Mouse (Mus musculus) hindbrain, embryonic 12.5 days (tissue): ENCODE data around the gene Nup210l. TPM values are rescaled to one million over a fixed set of nuclear protein-coding genes. Genes with fewer than 3 reads are reported as not detected.
A peak's percentile ranks its signal among the peaks of the same experiment; 100 is the strongest.

Experiments used
- ATAC-seq: fragments of 200-750 bp; cut with Nextera tagmentation; 2 replicates; pipeline ENCODE4 v1.8.0; 2017; ENCODE audit warnings: moderate TSS enrichment; ENCODE audit not compliant: low FRiP score
- H3K27ac ChIP-seq: fragments of 300-500 bp; sonication (generic); 2 replicates; pipeline ENCODE4 v1.5.1; 2016; ENCODE audit warnings: mild to moderate bottlenecking
- H3K27me3 ChIP-seq: fragments of 300-500 bp; sonication (generic); 2 replicates; pipeline ENCODE4 v1.6.1; 2016; ENCODE audit warnings: mild to moderate bottlenecking
- H3K36me3 ChIP-seq: fragments of 300-500 bp; sonication (generic); 2 replicates; pipeline ENCODE4 v1.6.1; 2016; ENCODE audit warnings: mild to moderate bottlenecking
- H3K4me1 ChIP-seq: fragments of 300-500 bp; sonication (generic); 2 replicates; pipeline ENCODE4 v1.6.1; 2016
- H3K4me2 ChIP-seq: fragments of 300-500 bp; sonication (generic); replicated peaks from 2 replicates; pipeline ENCODE4 v1.6.1; 2016; ENCODE audit warnings: mild to moderate bottlenecking
- H3K4me3 ChIP-seq: fragments of 300-500 bp; sonication (generic); 2 replicates; pipeline ENCODE4 v1.5.1; 2016; ENCODE audit warnings: mild to moderate bottlenecking
- H3K9ac ChIP-seq: fragments of 300-500 bp; sonication (generic); 2 replicates; pipeline ENCODE4 v1.6.1; 2016; ENCODE audit warnings: mild to moderate bottlenecking, moderate library complexity
- H3K9me3 ChIP-seq: fragments of 300-500 bp; sonication (generic); replicated peaks from 2 replicates; pipeline ENCODE4 v1.6.1; 2016; ENCODE audit warnings: mild to moderate bottlenecking
- WGBS: fragments of 180-500 bp; shearing (Covaris S2); methylation state at CpG from one replicate; pipeline ENCODE4 v1.1.7; 2016; 5-methylcytosine and 5-hydroxymethylcytosine counted together
- microRNA counts: library from miRNA; unstranded; fragments of <30 nt; microRNA quantifications from one replicate; lab custom pipeline; 2017
- microRNA-seq: library from miRNA; unstranded; fragments of <30 nt; microRNA quantifications from one replicate; pipeline ENCODE4, GENCODE M21; 2017
- polyA plus RNA-seq: library from polyadenylated mRNA; unstranded; fragments of >200 nt; fragmentation: Nextera tagmentation; extraction: Ambion mirVana; gene quantifications from 2 replicates; pipeline ENCODE4 v1.2.1, GENCODE M21; 2016

The Nup210l gene
- polyA plus RNA-seq, 1 experiment from 2014 or later, result 0.75 TPM

DNA sequence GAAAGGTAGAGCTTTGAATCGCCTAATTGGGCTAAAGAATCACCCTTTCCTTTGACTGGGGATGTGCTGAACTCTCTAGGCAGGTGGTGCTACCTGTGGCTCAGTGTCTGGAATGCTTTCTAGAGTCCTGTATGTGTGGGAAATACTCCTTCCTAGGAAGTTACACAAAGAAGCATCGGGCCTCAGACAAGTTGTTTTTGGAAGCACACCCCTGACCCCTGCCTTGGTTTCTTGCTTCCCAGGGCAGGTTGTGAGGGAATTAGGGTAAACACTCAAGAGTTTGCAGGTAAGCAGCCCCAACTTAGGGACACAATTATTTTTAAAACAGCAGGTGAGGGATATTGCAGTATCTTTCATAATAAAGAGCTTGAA is 151.2 kb downstream of the Nup210l start:
- peaks cover 44% of the 10 kb centered on the region for H3K36me3 ChIP-seq
- no peak overlapping the region; the same call in 1 of the 2 replicates for H3K27ac ChIP-seq
- peaks cover 15% of the 10 kb centered on the region for H3K4me1 ChIP-seq
- H3K9me3 ChIP-seq, result no peaks in the 10 kb centered on the region
- 25% methylated on average over 2 of the region's 2 CpGs for WGBS
- peak overlapping the region; percentile 84 for H3K4me3 ChIP-seq
- H3K4me2 ChIP-seq, result peak overlapping the region; percentile 80
- H3K27me3 ChIP-seq, result no peaks in the 10 kb centered on the region
- peak overlapping the region; percentile 90 for H3K9ac ChIP-seq
- no peak for ATAC-seq

DNA sequence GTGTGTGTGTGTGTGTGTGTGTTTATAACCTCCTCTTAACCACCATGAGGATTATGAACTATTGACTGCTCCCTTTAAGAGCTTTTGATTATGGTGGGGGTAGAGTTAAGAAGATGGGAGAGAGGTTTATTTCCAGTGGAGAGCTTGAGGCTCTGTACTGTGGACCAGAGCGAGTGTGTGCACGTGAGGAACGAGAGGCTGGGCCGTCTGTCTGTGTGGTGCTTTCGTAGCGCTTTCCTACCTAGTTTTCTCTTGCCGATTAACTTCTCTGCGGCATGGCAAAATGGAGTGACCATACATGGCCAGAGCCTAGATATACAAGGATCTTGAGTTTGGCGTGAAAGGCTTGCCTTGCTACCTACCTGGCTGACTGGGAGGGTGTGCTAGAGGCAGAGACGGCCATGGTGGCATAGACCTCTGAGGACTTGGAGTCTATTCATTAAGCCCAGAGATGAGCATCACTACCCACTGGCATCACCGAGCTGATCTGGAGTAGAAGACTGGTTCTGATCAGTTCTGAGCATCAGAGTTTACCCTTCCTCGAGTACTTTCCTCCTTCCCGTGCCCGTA is 151.9 kb downstream of the Nup210l start:
- Histone ChIP-seq H3K27me3 (no peaks in the 10 kb centered on the region), H3K4me1 (peaks cover 15% of the 10 kb centered on the region), H3K9me3 (no peaks in the 10 kb centered on the region), H3K36me3 (peaks cover 47% of the 10 kb centered on the region), H3K4me3 (no peak overlapping the region), H3K27ac (no peak overlapping the region), H3K9ac (no peak overlapping the region; the same call in 1 of the 2 replicates), H3K4me2 (peak overlapping the region; percentile 80)
- WGBS, result 95% methylated on average over 14 of the region's 14 CpGs
- ATAC-seq, result no peak

DNA sequence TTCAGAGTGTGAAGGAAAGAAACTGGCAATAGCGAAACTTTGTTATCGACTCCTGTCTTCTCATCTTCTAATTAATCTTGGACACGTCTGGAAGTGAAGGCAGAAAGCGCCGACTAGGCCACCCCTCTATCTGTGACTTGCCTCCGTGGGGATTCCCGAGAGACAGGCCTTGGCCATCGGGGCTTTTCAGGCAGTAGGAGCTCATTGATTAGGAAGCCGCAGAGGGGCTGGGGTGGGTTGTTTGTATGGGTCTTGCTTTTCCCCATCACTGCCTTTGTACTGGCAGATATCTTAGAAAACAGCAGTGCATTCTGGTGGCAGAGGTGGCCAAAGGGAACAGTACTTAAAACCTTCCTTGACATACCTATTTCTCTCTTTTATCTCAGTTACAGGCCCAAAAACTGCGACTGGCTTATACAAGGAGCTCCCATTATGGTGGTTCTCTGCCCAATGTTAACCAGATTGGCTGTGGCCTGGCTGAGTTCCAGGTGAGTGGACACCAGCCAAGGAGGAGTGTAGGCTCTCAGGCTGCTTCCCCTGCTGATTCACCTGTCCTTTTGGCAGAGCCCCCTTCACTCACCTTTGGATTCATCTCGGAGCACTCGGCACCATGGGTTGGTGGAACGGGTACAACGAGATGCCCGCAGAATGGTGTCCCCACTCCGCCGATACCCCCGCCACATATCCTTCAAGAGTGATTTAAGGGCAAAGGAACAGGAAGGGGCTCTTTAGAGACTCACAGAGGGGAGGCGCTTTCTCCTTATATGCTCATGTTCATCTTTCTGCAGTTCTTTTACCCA is 153.0 kb downstream of the Nup210l start:
- H3K36me3 ChIP-seq, result peaks cover 48% of the 10 kb centered on the region

DNA sequence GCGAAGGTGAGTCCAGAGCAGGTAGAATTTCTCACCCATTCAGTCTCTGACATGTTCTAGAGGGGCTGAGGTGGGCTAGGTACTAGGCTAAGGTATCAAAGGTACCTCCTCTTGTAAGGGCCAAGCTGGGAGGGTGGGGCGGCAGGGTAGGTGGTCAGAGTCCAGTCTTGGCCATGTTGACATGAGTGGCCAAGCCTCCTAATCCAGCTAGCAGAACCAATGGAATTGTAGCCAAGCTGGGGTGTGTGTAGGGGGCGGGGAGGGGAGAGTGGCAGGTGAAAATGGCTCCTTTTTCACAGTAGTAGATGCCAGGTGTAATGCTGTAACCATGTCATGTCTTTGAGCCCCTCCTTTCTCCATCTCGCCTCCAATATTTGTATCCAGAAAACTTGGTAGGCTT is 154.6 kb downstream of the Nup210l start:
- H3K36me3 ChIP-seq, result peaks cover 64% of the 10 kb centered on the region
- no peak for ATAC-seq
- no peaks in the 10 kb centered on the region for H3K9me3 ChIP-seq
- no peaks in the 10 kb centered on the region for H3K27me3 ChIP-seq
- 90% methylated on average over 4 of the region's 4 CpGs for WGBS
- H3K9ac ChIP-seq, result no peak overlapping the region
- H3K4me1 ChIP-seq, result peaks cover 15% of the 10 kb centered on the region
- H3K4me3 ChIP-seq, result no peak overlapping the region
- H3K27ac ChIP-seq, result no peak overlapping the region
- H3K4me2 ChIP-seq, result no peak overlapping the region

More for the DNA sequence above, 153.0 kb downstream of the Nup210l start:
- Histone ChIP-seq H3K27me3 (no peaks in the 10 kb centered on the region), H3K9me3 (no peaks in the 10 kb centered on the region), H3K4me3 (no peak overlapping the region), H3K4me2 (no peak overlapping the region), H3K27ac (no peak overlapping the region), H3K4me1 (peaks cover 15% of the 10 kb centered on the region), H3K9ac (no peak overlapping the region)
- no peak for ATAC-seq
- 91% methylated on average over 19 of the region's 19 CpGs for WGBS

MicroRNAs within 50 kb of the gene (microRNA counts, 519-probe panel; counts per million panel counts)
- microRNA mmu-miR-190b (lab: Ali Mortazavi, UCI), result 470 counts per million, percentile 58 among the panel's probes with 10 or more counts

Small RNA genes within 50 kb of the gene (microRNA-seq; reads per million reads assigned to microRNA genes)
- 17.4 reads per million, percentile 27 among the genes with 10 or more reads in this experiment for gene Mir190b

Other genes with a start within 250 kb of the Nup210l start
- gene Il6ra, start 190.9 kb upstream of the Nup210l start, polyA plus RNA-seq, result 0.66 and 1.2 TPM in 2 replicates
- gene Atp8b2, start 140.6 kb upstream of the Nup210l start, polyA plus RNA-seq, result 20.3 and 22.8 TPM in 2 replicates
- gene Hax1, start 105.4 kb upstream of the Nup210l start, polyA plus RNA-seq, result 137 and 141 TPM in 2 replicates
- gene 4933434E20Rik, start 52.5 kb upstream of the Nup210l start, polyA plus RNA-seq, result 187 and 198 TPM in 2 replicates
- gene Ubap2l, start 51.5 kb upstream of the Nup210l start, polyA plus RNA-seq, result 201 and 227 TPM in 2 replicates
- 510 and 525 TPM in 2 replicates for gene Tpm3, start 31.5 kb upstream of the Nup210l start, polyA plus RNA-seq
- gene Rps27, start 109.5 kb downstream of the Nup210l start, polyA plus RNA-seq, result 728 and 1,010 TPM in 2 replicates
- 26.9 and 27.4 TPM in 2 replicates for gene Rab13, start 109.6 kb downstream of the Nup210l start, polyA plus RNA-seq
- 81.7 and 94.8 TPM in 2 replicates for gene Jtb, start 127.5 kb downstream of the Nup210l start, polyA plus RNA-seq
- gene Creb3l4, start 139.4 kb downstream of the Nup210l start, polyA plus RNA-seq, result 4.8 and 5.3 TPM in 2 replicates
- gene Slc39a1, start 144.0 kb downstream of the Nup210l start, polyA plus RNA-seq, result 46.8 and 46.9 TPM in 2 replicates
- 20.5 and 25.8 TPM in 2 replicates for gene Crtc2, start 150.0 kb downstream of the Nup210l start, polyA plus RNA-seq
- gene Dennd4b, start 161.1 kb downstream of the Nup210l start, polyA plus RNA-seq, result 6.2 and 6.7 TPM in 2 replicates
- 14.2 and 17.1 TPM in 2 replicates for gene Gatad2b, start 189.0 kb downstream of the Nup210l start, polyA plus RNA-seq